Mouse (Mus musculus) layer of hippocampus, adult 18-20 months (tissue): ENCODE measurements around the gene Gm281. TPM values are rescaled to one million over a fixed set of nuclear protein-coding genes. Genes with fewer than 3 reads are reported as not detected.
"Not testable (repeated sequence)": the region's sequence is repeated elsewhere in the genome, so short reads cannot be mapped to it uniquely, and the experiment has no call there.

Experiments
- DNase-seq, 2 experiments: peaks; one replicate each; pipeline ENCODE4 v3.0.0; 2022; ENCODE audit warnings: low spot score in 2 of 2
- long read RNA-seq: library from polyadenylated mRNA; stranded (forward); transcript quantifications from one replicate; pipeline ENCODE4 v2.0.0, GENCODE M21; 2021
- total RNA-seq, 2 experiments: library from RNA; stranded (reverse); gene quantifications; 2 replicates each; pipeline ENCODE4 v1.2.3; 2021

Gene Gm281
- not detected for total RNA-seq
- long read RNA-seq = 0 reads

DNA sequence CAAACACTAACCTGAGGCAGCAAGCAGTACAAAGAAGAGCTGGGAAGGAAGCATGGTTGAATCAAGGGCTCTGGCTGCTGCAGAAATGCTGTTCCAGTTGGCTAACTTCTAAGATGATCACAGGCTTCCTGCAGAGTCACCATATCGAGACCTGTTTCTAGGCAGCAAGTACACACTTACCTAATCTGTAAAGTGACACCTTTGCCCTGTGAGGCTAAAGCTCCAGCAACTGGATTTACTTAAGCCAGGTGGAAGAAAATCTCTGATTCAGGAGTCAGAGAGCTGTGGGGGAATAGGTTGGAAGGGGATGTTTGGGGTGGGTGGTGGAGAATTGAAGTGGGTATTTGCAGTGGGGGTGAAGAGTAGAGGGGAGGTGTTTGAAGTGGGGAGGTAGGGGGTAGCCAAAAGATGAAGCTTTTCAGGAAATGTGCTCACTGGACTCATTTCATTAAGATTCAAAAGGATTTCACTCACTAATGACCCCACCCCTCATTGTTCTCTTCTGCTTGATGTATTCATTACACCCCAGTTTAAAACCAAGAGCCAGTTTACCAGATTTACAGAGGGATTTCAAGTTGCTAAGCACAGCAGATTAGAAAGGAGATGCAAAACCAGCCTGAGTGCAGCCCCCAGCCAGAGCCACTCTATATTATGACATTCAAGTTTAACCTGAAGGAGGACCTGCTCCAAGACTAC, at the start of gene Gm281:
TSS of gene Gm281 (minus strand) at position 92 of the 696 bp plus-strand sequence.
- DNase-seq = no peak

DNA sequence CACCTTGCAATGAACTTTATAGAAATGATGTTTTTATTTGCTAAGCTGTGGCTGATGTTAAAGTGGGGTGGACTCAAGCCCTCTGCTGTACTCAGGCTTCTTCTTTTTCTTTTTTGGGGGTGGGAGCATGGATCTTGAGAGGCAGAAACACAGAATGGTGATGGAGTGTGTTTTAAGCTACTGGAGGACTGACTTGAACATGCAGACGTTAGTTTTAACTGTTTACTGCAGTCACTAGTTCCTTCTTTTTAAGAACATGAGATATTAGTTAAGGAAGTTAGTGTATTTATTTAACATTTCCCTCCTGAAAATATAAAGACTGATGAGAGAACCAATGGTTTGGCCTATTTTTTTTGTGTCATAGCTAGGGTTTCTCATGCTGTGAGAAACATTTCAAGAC, 49.2 kb upstream of the Gm281 start:
- DNase-seq = no peak

DNA sequence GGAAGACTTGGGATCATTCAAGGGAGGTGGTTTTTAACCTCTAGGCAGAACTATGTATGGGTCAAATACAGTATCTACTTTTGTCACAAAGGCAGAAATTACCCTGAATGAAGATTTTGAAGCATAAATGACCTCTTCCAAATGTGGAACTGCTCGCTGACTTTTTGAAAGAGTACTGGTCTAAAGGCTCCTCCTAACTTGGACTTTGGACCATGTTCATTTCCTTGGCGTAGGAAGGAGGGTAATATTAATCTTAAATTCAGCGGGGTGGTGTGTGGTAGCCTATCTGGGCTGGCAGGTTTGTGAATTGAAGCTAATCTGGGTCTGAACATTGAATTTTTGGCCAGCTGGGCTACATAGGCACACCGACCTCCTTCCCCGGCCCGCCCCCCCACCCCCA, 48.2 kb upstream of the Gm281 start:
- no peak for DNase-seq

DNA sequence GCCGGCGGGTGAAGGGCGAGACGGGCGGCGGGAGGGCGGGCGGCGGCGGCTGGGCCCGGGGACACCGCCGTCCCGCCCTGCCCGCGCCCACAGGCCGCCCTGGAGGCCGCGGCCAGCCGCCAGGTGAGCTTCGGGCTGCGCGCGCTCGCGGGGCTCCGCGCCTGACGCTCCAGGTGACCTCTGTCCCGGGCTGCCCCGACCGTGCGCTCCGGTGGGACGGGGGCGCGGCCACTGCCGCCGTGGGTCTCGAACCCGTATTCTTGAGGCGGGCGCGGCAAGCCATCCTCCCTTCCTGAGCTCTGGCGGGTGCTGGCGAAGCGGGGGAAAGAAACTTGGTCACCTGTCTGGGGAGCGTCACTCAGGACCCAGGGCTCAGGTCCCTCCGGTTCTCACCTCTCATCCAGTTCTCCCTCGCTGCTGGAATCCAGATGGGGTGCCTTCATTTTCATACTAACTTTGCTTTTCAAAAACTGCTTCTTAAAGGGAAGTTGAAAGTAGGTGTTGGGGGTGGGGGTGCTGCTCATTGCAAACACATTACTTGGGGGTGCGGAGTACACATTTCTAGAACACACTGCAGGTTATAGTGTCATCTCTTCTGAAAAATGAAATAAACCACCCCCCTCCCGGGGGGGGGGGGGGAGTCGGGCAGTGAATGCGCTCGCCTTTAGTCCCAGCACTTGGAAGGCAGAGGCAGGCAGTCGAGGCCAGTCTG, 47.3 kb upstream of the Gm281 start, which contains the start of the genes Atxn7 and Thoc7:
TSS of gene Atxn7 (plus strand) at position 40 of the 712 bp plus-strand sequence.
TSS of gene Thoc7 (minus strand) at position 452 of the 712 bp plus-strand sequence.
- peak; percentile 15 to 25 for DNase-seq

DNA sequence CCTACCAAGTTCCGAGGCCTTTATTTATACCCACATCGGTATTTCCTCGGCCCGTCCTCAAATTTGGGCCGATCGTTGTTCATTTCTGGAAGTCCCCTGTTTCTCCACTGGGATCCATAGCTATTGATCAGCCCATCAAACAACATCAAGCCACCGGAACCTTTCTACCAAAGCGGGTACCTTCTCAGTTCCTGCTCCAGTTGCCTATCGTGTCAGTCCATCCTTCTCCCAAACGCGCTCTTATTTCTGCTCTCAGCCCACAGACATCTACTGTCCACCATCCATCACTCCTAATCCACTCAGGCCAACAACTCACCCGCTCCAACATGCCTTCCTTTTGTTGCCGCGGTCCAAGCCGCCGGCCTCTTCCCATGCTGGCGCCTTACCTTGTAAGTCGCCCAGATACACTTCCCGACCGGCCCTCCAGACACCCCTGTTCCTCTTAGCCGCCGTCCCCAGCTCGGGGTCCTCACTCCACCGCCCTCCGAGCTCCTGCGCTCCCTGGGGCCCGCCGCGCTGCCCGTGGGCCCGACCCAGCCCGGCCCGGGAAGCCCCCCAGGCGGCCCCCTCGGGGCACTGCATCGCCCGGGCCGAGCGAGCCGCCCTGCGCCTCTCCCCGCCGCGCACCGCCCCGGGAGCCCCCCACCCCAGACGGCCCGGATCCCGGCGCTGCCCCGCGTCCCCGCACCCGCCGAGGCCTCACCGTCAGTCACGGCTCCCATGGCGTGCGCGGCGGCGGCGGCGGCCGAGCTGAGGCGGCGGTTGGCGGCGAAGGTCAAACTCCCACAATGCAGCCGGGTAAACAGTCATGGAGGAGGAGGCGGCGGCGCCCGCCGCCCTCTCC, 46.4 kb upstream of the Gm281 start:
- DNase-seq = peak; percentile 21 to 57

DNA sequence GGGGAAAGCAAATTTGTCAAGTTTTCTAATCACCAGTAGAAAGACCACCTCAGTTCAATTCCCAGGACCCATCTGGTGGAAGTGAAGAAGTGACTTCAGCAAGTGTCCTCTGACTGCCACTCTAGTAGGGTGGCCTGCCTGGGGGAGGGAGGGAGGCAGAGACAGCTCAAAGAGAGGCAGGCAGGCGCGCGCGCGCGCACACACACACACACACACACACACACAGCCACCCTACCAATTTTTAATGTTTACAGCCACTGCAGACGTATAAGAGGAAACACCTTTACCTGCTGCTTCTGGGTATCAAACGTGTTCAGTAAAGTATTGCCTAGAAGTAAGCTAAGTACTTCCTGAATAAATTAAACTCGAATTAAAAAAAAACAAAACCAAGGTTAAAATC, 45.8 kb upstream of the Gm281 start:
- DNase-seq = peak in 1 of 2 experiments; percentile 28

DNA sequence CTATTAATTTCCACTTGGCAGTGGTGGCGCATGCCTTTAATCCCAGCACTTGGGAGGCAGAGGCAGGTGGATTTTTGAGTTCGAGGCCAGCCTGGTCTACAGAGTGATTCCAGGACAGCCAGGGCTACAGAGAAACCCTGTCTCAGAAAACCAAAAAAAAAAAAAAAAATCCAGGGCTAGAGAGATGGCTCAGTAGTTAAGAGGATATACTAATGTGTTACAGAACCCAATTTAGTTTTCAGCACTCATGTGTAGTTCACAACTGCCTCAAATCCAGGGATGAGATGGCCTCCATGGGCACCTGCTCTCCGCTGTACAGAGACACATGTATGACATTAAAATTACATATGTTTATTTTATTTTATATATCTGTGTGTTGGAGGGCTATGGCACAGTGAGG, 37.9 kb upstream of the Gm281 start:
- DNase-seq = not testable (repeated sequence)

DNA sequence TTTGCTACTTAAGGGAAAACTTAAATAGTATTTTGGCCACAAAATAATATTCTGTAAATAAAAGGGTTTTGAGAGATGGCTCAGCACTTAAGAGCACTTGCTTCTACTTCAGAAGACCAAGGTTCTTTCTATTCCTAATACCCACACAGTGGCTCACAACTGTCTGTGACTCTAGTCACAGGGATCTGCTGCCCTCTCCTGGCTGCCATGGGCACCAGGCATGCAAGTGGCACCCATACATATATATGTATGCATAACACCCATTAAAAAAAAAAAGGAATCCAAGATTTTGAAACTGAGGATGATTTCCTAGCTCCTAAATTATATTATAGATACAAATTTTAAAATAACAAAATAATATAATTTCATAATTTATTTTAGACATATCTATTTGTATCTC, 36.1 kb upstream of the Gm281 start:
- DNase-seq = peak in 1 of 2 experiments; percentile 22

DNA sequence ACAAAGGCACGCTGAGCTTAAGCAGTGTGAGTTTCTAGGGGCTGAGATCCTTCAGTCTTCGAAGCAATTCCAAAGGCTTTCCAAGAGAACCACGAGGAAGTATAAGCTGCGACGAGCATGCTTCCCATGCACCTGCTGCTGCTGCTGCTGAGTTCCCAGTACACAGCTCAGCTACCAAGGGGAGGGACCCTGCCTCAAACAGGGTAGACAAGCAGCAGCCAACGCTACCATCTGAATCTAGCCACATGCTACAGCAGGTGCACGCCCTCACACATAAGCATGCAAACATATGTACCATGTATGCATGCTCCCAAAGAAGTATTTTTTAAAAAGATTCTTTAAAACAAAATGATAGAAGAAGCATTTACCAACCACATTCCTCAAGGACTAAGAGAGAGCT, 34.1 kb upstream of the Gm281 start:
- DNase-seq = no peak

DNA sequence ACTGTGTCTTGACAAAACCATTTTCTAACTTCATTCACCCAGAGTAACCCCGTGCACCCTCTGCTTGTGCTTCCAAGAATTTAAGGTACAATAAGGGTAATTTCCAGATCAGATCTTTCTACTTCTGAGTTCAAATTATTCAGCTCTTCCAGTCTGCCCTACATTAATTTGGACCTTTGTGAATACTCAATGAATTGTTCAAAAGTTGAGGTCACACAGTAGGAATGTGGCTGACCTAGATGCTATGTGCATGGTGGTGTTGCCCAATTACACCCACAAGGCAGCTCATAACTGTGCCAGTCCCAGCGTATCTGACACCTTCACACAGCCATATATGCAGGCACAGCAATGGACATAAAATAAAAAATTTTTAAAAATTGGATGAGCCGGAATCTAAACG, 30.4 kb upstream of the Gm281 start:
- DNase-seq = no peak

DNA sequence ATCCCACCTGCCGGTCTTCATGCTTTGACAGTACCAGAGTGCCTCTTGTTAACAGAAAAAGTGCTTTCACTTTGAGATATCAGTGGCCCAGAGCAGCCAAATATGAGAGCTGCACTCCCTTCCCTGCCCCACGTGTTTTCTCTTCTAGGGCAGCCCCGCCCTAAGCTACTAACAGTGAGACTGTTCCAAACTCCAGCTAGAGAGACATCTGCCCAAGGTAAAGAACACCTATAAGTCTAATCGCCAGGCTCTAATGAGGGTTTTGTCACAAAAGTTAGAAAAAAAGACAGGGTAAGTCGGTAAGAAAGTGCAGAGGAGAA, 19.7 kb upstream of the Gm281 start:
- no peak for DNase-seq

DNA sequence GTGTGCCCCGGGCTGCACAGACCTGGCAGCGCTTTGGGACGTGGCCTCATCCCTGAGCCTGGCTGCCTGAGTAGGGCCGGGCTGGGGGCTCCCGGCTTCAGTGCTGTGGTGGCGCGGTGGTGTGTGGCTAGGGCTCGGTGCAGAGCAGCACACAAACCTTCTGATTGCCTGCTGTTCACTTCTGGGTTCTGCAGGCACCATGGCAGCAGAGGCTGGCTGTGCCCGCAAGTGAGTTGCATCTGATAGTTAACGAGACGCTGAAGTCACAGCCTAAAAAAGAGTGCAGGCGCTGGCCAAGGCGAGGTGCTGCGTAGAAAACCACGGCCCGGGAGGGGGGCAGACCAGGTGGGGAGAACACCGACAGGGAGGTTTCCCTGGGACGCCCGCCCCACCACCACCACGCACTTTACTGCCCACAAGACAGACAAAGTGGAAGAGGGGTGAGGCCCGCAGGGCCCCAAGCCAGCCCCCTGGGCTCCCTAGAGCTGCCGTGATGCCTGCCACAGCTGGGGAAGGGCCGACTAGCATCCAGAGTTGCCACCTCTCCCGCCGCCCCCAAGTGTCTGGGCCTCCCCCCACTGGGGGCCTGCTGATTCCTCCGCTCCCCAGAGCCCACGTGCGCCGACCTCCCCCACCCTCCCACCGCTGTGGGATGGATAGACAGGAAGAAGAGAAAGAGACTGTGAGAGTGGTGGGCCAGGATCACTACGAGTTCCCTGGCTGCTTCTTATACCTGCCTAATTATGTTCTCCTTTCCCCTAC, 19.2 kb upstream of the Gm281 start:
- DNase-seq = no peak

DNA sequence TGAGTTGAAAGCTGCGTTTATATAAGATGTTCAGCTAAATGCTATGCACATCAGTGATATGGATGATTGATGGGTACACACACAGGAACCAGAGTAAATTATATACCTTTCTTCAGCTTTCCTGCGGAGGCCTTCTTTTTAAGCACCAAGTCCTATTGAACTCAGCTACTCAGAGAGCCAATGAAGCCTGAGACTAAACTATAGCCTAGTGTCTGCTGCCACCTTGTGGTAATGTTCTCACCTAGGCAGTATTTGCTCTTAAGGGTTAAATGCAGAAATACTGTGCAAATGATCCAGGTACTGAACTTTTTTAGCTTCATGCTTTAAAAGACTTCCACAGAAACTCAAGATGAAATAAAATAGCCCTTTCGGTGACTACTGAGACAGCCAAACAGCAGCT, 3.4 kb upstream of the Gm281 start:
- DNase-seq = peak; percentile 65 to 79

DNA sequence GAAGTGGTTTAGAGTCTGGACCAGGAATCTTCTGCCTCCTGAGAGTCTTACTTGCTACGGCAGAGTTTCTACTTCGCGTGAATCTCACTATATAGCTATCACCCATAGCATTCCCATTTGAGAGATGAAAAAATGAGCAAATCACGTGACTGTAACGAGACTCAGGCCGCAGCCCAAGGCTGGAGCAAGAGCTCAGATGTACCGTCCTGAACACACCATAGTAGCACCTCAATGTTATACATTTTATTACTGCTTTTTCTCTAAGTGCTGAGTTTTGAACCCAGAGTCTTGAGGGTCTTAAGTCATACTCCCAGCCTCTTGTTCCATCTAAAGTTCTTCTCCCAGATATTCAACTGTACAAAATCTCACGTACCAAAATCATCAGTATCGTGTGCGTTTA, 2.9 kb upstream of the Gm281 start:
- DNase-seq = no peak

DNA sequence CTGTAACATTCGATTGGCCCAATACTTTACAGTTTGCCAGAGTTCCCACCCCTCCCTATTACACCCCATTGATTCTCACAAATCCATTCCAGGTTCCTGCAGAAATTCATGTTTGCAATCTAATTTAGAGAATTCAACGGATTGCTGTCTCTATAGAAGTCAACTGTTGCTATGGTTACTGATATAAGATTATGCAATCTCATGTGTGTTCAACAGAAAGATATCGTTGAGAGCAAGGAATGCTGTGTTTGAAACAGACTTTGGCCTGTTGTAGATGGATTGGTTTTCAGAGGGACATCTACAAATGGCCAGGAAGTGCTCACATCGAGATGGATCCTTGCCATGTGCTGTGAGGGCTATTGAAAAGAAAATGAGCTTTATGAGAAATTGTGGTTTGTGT, 929 bp upstream of the Gm281 start:
- DNase-seq = peak in 1 of 2 experiments; percentile 4

DNA sequence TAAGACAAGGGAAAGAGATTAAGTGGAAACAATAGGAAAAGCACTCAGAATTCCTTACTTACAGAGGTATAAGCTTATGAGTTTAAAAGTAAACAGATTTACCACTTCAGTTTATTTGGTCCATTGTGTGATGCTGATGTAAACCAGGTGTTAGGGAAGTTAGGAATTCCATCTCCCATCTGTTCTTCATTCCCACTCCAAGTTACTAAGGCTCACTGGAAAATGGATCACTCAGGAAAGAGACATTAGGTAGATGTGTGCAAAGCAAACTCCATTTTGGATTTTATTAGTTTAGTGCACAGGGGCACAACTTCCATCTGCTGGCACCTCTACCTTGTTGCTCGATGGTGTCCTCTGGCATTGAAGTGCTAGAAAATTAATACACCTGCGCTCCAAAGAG, 4.1 kb downstream of the Gm281 start:
- DNase-seq = no peak

DNA sequence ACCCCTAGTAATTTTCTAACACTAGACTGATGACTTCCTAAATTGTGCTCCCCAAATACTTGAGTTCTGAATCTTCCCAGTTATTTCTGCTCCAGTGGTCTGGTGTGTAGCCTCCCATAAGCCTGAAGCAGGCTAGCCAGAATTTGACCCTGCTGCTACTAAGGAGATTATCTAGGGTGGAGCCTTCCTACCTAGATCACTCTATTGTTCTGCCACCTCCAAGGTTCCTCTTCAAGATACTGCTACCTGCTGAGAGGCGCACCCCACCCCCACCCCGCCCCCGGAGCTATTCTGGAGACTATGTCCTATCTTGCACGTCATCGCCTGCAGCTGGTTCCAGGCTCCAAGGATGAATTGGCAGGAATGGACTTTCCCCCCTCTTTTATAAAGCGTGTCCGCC, 7.1 kb downstream of the Gm281 start:
- DNase-seq = no peak

DNA sequence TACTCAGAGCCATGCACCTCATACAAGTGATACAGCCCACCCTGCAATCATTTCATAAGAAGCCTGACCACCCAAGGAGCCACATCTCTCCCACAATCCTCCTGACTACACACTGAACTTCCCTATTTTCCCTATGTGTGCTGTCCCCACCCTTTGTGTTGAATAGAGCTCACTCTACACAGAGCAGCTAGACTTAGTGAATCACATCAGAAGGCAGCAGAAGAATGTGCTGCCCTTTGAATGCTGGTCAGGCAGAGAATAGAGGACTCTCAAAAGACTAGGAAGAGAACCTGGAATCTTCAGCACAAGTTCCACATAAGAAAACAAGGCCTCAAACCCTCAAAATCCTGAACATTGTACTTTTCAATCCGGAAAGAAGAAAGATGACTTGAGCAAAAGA, 7.8 kb downstream of the Gm281 start:
- no peak for DNase-seq

DNA sequence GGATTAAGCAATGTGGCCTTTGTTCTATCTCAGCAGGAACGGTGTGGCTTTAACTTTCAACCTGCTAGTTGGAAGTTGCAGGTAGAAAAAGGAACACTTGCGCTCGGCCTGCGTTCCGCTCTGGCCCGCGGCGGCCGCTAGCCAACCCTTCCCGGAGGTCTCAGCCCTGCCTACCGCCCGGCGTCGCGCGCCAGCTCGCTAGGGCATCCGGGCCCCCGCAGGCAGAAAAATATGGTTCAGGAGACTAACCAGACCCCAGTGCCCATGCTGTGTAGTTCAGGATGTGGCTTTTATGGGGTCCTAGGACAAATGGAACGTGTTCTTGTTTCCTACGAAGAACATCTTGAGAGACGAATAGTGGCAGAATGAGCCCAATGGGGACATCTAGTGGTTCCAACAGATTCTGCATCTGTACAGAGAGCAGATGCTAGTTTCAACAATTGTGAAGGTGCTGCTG, 12.6 kb downstream of the Gm281 start:
- DNase-seq = peak; percentile 26 to 82

DNA sequence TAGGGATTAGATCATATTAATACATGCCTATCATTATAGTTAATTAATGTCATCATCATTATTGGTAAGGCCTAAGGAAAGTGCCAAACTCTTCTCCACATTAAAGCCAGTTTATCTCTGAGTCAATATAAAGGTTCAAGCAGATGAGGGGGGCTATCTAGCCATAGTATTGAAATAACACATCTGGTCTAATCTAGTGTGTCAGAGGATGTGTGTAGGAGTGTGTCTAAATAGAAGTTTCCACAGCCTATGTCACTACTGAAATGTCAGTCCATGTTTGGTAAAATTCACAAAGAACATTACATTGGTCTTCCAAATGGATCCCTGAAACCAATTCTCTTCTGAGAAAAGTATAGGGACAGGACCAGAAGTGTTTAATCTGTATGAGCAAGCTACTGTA, 19.1 kb downstream of the Gm281 start:
- DNase-seq = no peak

DNA sequence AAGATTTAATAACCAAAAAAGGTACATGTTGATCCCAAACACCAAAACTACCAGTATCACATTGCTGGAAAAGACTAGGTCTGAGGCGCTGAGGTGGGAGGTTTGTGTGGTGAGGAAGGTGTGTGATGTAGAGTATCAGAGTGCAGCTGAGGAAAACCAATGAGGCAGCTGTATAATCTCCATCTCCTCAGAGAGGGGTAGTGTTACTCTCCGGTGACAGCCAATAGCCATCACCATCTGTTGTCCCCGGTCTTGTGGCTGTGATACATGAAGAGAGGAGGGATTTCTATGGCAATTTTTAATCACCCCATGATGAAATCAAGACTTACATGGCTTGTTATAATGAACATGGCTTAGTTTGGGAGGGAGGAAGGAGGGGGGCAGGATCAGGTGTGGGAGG, 20.5 kb downstream of the Gm281 start:
- DNase-seq = no peak
